In genomic region chr4:57959056-57959455, GRCm38 (mm10) we compare ENCODE assay signal across 31 mouse cellular contexts. TPM values are rescaled to one million over a fixed set of nuclear protein-coding genes. Genes with fewer than 3 reads are reported as not detected.
DNase-seq lines count a peak whose midpoint lies in the region; ATAC-seq and TF ChIP-seq lines count a peak whose summit lies in the region.
"Had no signal": no experiment of that assay in that cellular context is flagged by ENCODE, and none has a peak within 500 bp of the region (broad histone marks: within the 10 kb centered on the region; RNA-seq: fewer than 3 reads in every experiment).

No protein-coding gene starts in this region.

- no peak for ATAC-seq in intestine, postnatal 0 days
- ATAC-seq in intestine, embryonic 15.5 days, result no peak
- ATAC-seq: forebrain, embryonic 13.5 days; forebrain, embryonic 16.5 days; hindbrain, postnatal 0 days had no signal

- H3K4me3 ChIP-seq in intestine, postnatal 0 days (ENCODE audit: low read depth, low read length), result no peak overlapping the region
- no peak overlapping the region for H3K4me3 ChIP-seq in intestine, embryonic 15.5 days (replicated peaks)
- H3K4me3 ChIP-seq in CH12.LX (replicated peaks in 1 of 3; ENCODE audit: low read depth in 2 of 3, low read length in 2 of 3, poor library complexity in 1 of 3), result no peak overlapping the region
- H3K4me3 ChIP-seq in bone marrow, adult 2 months (replicated peaks; ENCODE audit: control insufficient read depth, low read depth, low read length), result no peak overlapping the region
- H3K4me3 ChIP-seq in heart, embryonic 10.5 days, result no peak overlapping the region
- H3K4me3 ChIP-seq: forebrain, embryonic 10.5 days; forebrain, embryonic 13.5 days; heart, adult 2 months; hindbrain, embryonic 13.5 days had no signal

- H3K36me3 ChIP-seq in intestine, postnatal 0 days (ENCODE audit: control insufficient read depth, insufficient read depth), result no peaks in the 10 kb centered on the region
- no peaks in the 10 kb centered on the region for H3K36me3 ChIP-seq in intestine, embryonic 15.5 days
- H3K36me3 ChIP-seq in CH12.LX (replicated peaks in 1 of 2; ENCODE audit: control insufficient read depth in 1 of 2, insufficient read depth in 1 of 2, low read length in 1 of 2), result no peaks in the 10 kb centered on the region
- no peaks in the 10 kb centered on the region for H3K36me3 ChIP-seq in heart, embryonic 10.5 days
- H3K36me3 ChIP-seq: hindbrain, embryonic 13.5 days had no signal

- no peaks in the 10 kb centered on the region for H3K9me3 ChIP-seq in intestine, postnatal 0 days (ENCODE audit: control insufficient read depth)
- no peaks in the 10 kb centered on the region for H3K9me3 ChIP-seq in intestine, embryonic 15.5 days
- no peaks in the 10 kb centered on the region for H3K9me3 ChIP-seq in CH12.LX (replicated peaks; ENCODE audit: low read length)
- no peaks in the 10 kb centered on the region for H3K9me3 ChIP-seq in heart, embryonic 10.5 days
- H3K9me3 ChIP-seq: forebrain, embryonic 10.5 days; forebrain, embryonic 13.5 days; G1E; hindbrain, embryonic 13.5 days had no signal

- no peak for TF ChIP-seq EP300 in CH12.LX (IDR thresholded peaks at IDR 0.05; ENCODE audit: low read length)

- TF ChIP-seq CTCF in intestine, postnatal 0 days (IDR thresholded peaks at IDR 0.05; ENCODE audit: low read depth), result no peak
- no peak for TF ChIP-seq CTCF in CH12.LX (conservative IDR thresholded peaks at IDR 0.05 in 1 of 2, IDR thresholded peaks at IDR 0.05 in 1 of 2; ENCODE audit: low read depth in 2 of 2, low read length in 2 of 2)
- no peak for TF ChIP-seq CTCF in bone marrow, adult 2 months (IDR thresholded peaks at IDR 0.05; ENCODE audit: control insufficient read depth, insufficient read depth, low read length)

- no peak overlapping the region for H3K9ac ChIP-seq in intestine, postnatal 0 days (ENCODE audit: low read depth, low read length)
- H3K9ac ChIP-seq in intestine, embryonic 15.5 days, result no peak overlapping the region
- H3K9ac ChIP-seq in CH12.LX (ENCODE audit: insufficient read depth, low read depth), result peak overlapping the region; percentile 89; the same call in 1 of the 2 replicates
- H3K9ac ChIP-seq: forebrain, embryonic 13.5 days; hindbrain, embryonic 13.5 days had no signal

- H3K4me2 ChIP-seq in intestine, postnatal 0 days (replicated peaks; ENCODE audit: low read depth), result peak overlapping the region; percentile 37; the same call in 1 of the 2 replicates
- H3K4me2 ChIP-seq in intestine, embryonic 15.5 days (replicated peaks), result no peak overlapping the region
- H3K4me2 ChIP-seq in CH12.LX (ENCODE audit: insufficient read depth, low read depth, poor library complexity, severe bottlenecking), result peak overlapping the region; percentile 52
- H3K4me2 ChIP-seq: forebrain, embryonic 13.5 days; heart, embryonic 11.5 days; hindbrain, embryonic 13.5 days had no signal

- no peak for TF ChIP-seq RAD21 in CH12.LX (IDR thresholded peaks at IDR 0.05; ENCODE audit: low read depth, low read length)

- dilution Hi-C loops in CH12.LX (cut with MboI; ENCODE audit: extremely low pct_ligation_motif_present, extremely low pct_unique_long_range_greater_than_20kb, low sequenced_read_pairs), result no loop called here

- in situ Hi-C loops in CH12.LX (cut with MboI; ENCODE audit: low pct_ligation_motif_present, low pct_unique_long_range_greater_than_20kb, low sequenced_read_pairs), result loop anchor here (10.0 kb wide), 1 partner anchor 116 kb away; no protein-coding TSS in a partner anchor

- peak overlapping the region; percentile 1; the same call in 1 of the 2 replicates for H3K27ac ChIP-seq in intestine, postnatal 0 days (ENCODE audit: low read depth, low read length)
- no peak overlapping the region for H3K27ac ChIP-seq in intestine, embryonic 15.5 days
- 0 out of 2 replicates have a peak overlapping the region, but pooled peaks have one; percentile 13 for H3K27ac ChIP-seq in CH12.LX (ENCODE audit: insufficient read depth, low read depth)
- peak overlapping the region; percentile 41; the same call in 1 of the 2 replicates for H3K27ac ChIP-seq in bone marrow, adult 2 months (ENCODE audit: control insufficient read depth, insufficient read depth, low read depth, low read length, poor library complexity)
- no peak overlapping the region for H3K27ac ChIP-seq in heart, embryonic 10.5 days
- H3K27ac ChIP-seq: forebrain, embryonic 10.5 days; forebrain, embryonic 13.5 days; heart, adult 2 months; hindbrain, embryonic 13.5 days; hindbrain, postnatal 0 days had no signal

- no peak for DNase-seq in CH12.LX (ENCODE audit: extremely low read depth)
- no peak for DNase-seq in heart, embryonic 10.5 days (ENCODE audit: low spot score)
- DNase-seq in kidney, adult 11 months, result no peak
- DNase-seq: adrenal gland, adult 8-10 months; adrenal gland, postnatal 25 days; cerebellum, adult 11-12 months; cerebellum, adult 8-10 months; cerebellum, postnatal 14 days; gastrocnemius, postnatal 10 days; gastrocnemius, postnatal 36 days; heart, adult 2 months; kidney, adult 18-20 months; kidney, adult 9 months had no signal

- peaks cover 19% of the 10 kb centered on the region for H3K79me2 ChIP-seq in CH12.LX (replicated peaks; ENCODE audit: control insufficient read depth, extremely low read depth, insufficient read depth, poor library complexity, severe bottlenecking)

- TF ChIP-seq POLR2A in CH12.LX (IDR thresholded peaks at IDR 0.05; ENCODE audit: low read depth, low read length), result no peak
- TF ChIP-seq POLR2A in bone marrow, adult 2 months (IDR thresholded peaks at IDR 0.05; ENCODE audit: borderline replicate concordance, control insufficient read depth, low read depth, low read length), result no peak

- H3K27me3 ChIP-seq in intestine, postnatal 0 days (replicated peaks; ENCODE audit: control insufficient read depth, insufficient read depth, low read length), result no peaks in the 10 kb centered on the region
- H3K27me3 ChIP-seq in intestine, embryonic 15.5 days (replicated peaks), result no peaks in the 10 kb centered on the region
- H3K27me3 ChIP-seq in CH12.LX (replicated peaks), result no peaks in the 10 kb centered on the region
- no peaks in the 10 kb centered on the region for H3K27me3 ChIP-seq in heart, embryonic 10.5 days (ENCODE audit: insufficient read depth, poor library complexity, severe bottlenecking)
- H3K27me3 ChIP-seq: forebrain, embryonic 13.5 days; hindbrain, embryonic 13.5 days had no signal

- peaks cover 18% of the 10 kb centered on the region for H3K4me1 ChIP-seq in intestine, postnatal 0 days (replicated peaks; ENCODE audit: control insufficient read depth, insufficient read depth, low read length)
- H3K4me1 ChIP-seq in intestine, embryonic 15.5 days (replicated peaks), result peaks cover 11% of the 10 kb centered on the region
- H3K4me1 ChIP-seq in CH12.LX (ENCODE audit: control insufficient read depth in 1 of 2, insufficient read depth in 2 of 2), result peaks cover 0 to 17% of the 10 kb centered on the region in 2 experiments; a peak in 2 of 4 replicates
- peaks cover 1% of the 10 kb centered on the region; the same call in 1 of the 2 replicates for H3K4me1 ChIP-seq in bone marrow, adult 2 months (ENCODE audit: control insufficient read depth, insufficient read depth, low read length)
- peaks cover 22% of the 10 kb centered on the region for H3K4me1 ChIP-seq in heart, embryonic 10.5 days

- 50% methylated on average over 8 of the region's 8 CpGs for WGBS in intestine, postnatal 0 days
- 77% methylated on average over 8 of the region's 8 CpGs for WGBS in intestine, embryonic 15.5 days
- 49% methylated on average over 8 of the region's 8 CpGs for WGBS in bone marrow, adult 2 months
- 86% methylated on average over 8 of the region's 8 CpGs for WGBS in heart, embryonic 10.5 days

TF ChIP-seq in CH12.LX, 34 proteins besides CTCF, POLR2A, EP300 and RAD21 (continues in another document):
- TF ChIP-seq MAX (IDR thresholded peaks at IDR 0.05; ENCODE audit: low read length) (no peak), UBTF (IDR thresholded peaks at IDR 0.05; ENCODE audit: low read depth, low read length) (no peak), SMC3 (IDR thresholded peaks at IDR 0.05; ENCODE audit: low read depth, low read length) (no peak), SIN3A (IDR thresholded peaks at IDR 0.05; ENCODE audit: low read length) (no peak), PAX5 (IDR thresholded peaks at IDR 0.05; ENCODE audit: low read length) (no peak), MEF2A (IDR thresholded peaks at IDR 0.05; ENCODE audit: borderline replicate concordance, low read depth, low read length) (no peak), BHLHE40 (IDR thresholded peaks at IDR 0.05; ENCODE audit: low read depth, low read length) (no peak), E2F4 (IDR thresholded peaks at IDR 0.05; ENCODE audit: insufficient replicate concordance, low read depth, low read length) (no peak), USF2 (conservative IDR thresholded peaks at IDR 0.05; ENCODE audit: low read depth, low read length) (no peak)

RNA-seq across cellular contexts. Expression of gene Txn1, which starts 2.8 kb away (rescaled TPM):
- 702 and 713 TPM in 2 replicates for polyA plus RNA-seq in intestine, postnatal 0 days (2015; fragmentation: Nextera tagmentation; extraction: Ambion mirVana)
- polyA plus RNA-seq in intestine, embryonic 15.5 days (2015; fragmentation: Nextera tagmentation; extraction: Ambion mirVana), result 632 and 657 TPM in 2 replicates
- total RNA-seq in CH12.LX (2012; rRNA removed), result 472 and 530 TPM in 2 replicates
- total RNA-seq in CH12.LX (2014; rRNA removed), result 435 and 438 TPM in 2 replicates
- 738 and 809 TPM in 2 replicates for polyA plus RNA-seq in CH12.LX (2012; ENCODE audit: insufficient read length, low read depth)
- polyA plus RNA-seq in bone marrow, adult 2 months (2011; ENCODE audit: insufficient read depth, insufficient read length, low replicate concordance, missing spikeins), result 103 and 173 TPM in 2 replicates
- 320 and 354 TPM in 2 replicates for polyA plus RNA-seq in heart, embryonic 10.5 days (2016; fragmentation: Nextera tagmentation; extraction: Ambion mirVana)

RNA-seq across cellular contexts. Expression of gene D630039A03Rik, which starts 43.0 kb away (rescaled TPM):
- 6.6 and 7.0 TPM in 2 replicates for polyA plus RNA-seq in intestine, postnatal 0 days (2015; fragmentation: Nextera tagmentation; extraction: Ambion mirVana)
- 10.9 and 11.2 TPM in 2 replicates for polyA plus RNA-seq in intestine, embryonic 15.5 days (2015; fragmentation: Nextera tagmentation; extraction: Ambion mirVana)
- total RNA-seq in CH12.LX (2012; rRNA removed) (not detected in 2 replicates), CH12.LX (2014; rRNA removed) (not detected in 2 replicates)
- not detected in 2 replicates for polyA plus RNA-seq in CH12.LX (2012; ENCODE audit: insufficient read length, low read depth)
- polyA plus RNA-seq in bone marrow, adult 2 months (2011; ENCODE audit: insufficient read depth, insufficient read length, low replicate concordance, missing spikeins), result 1.1 TPM in 1 of 2 replicates, not detected in the other
- polyA plus RNA-seq in heart, embryonic 10.5 days (2016; fragmentation: Nextera tagmentation; extraction: Ambion mirVana), result 0.05 and 0.28 TPM in 2 replicates
- total RNA-seq: gastrocnemius, adult 18-20 months; gastrocnemius, postnatal 36 days; granulocyte monocyte progenitor cell, adult 5-6 weeks had no signal
- polyA plus RNA-seq: forebrain, embryonic 10.5 days; forebrain, embryonic 16.5 days; G1E had no signal

RNA-seq across cellular contexts. Expression of gene Txndc8, which starts 49.9 kb away (rescaled TPM):
- not detected in 2 replicates for polyA plus RNA-seq in intestine, postnatal 0 days (2015; fragmentation: Nextera tagmentation; extraction: Ambion mirVana)
- polyA plus RNA-seq in intestine, embryonic 15.5 days (2015; fragmentation: Nextera tagmentation; extraction: Ambion mirVana), result not detected in 2 replicates
- total RNA-seq in CH12.LX (2012; rRNA removed), result not detected in 2 replicates
- total RNA-seq in CH12.LX (2014; rRNA removed), result not detected in 2 replicates
- polyA plus RNA-seq in CH12.LX (2012; ENCODE audit: insufficient read length, low read depth), result not detected in 2 replicates
- polyA plus RNA-seq in bone marrow, adult 2 months (2011; ENCODE audit: insufficient read depth, insufficient read length, low replicate concordance, missing spikeins), result not detected in 2 replicates
- polyA plus RNA-seq in heart, embryonic 10.5 days (2016; fragmentation: Nextera tagmentation; extraction: Ambion mirVana), result not detected in 2 replicates
- total RNA-seq: adrenal gland, adult 8-10 months; adrenal gland, postnatal 25 days; G1E; gastrocnemius, adult 18-20 months; gastrocnemius, postnatal 10 days; gastrocnemius, postnatal 36 days; granulocyte monocyte progenitor cell, adult 5-6 weeks; heart, adult 2 months; heart, postnatal 25 days; hematopoietic stem cell, adult 5-6 weeks; hindbrain, postnatal 0 days had no signal
- polyA plus RNA-seq: embryonic facial prominence, embryonic 11.5 days; embryonic facial prominence, embryonic 14.5 days; forebrain, embryonic 10.5 days; forebrain, embryonic 13.5 days; forebrain, embryonic 16.5 days; G1E; heart, adult 2 months; heart, embryonic 11.5 days; heart, embryonic 14.5 days; heart, postnatal 0 days; hindbrain, embryonic 13.5 days; hindbrain, postnatal 0 days had no signal

Comparison
In these comparisons a context has a peak if more than half of its experiments do, and no peak if none do; other contexts are left out.
1. H3K27ac ChIP-seq: peak in intestine, postnatal 0 days (single experiment), CH12.LX (single experiment) and bone marrow, adult 2 months (single experiment); none in intestine, embryonic 15.5 days (single experiment) and heart, embryonic 10.5 days (single experiment).